Mouse (Mus musculus) spleen, adult 2 months (tissue): ENCODE data around the gene Hes5. TPM values are rescaled to one million over a fixed set of nuclear protein-coding genes. Genes with fewer than 3 reads are reported as not detected.

ENCODE experiments used
- DNase-seq, 2 experiments: peaks; one replicate each; pipeline versions ENCODE4 v3.0.0 to v3.0.0-alpha.2; 2012 to 2021; ENCODE audit warnings: low spot score in 2 of 2, low read depth in 1 of 2
- H3K27ac ChIP-seq: fragments of 200-500 bp; 2 replicates; pipeline ENCODE4 v1.5.1; 2012; ENCODE audit warnings: low read length, inconsistent platforms; ENCODE audit not compliant: insufficient read depth
- H3K27me3 ChIP-seq: fragments of 200-500 bp; 2 replicates; pipeline ENCODE4 v1.6.1; 2012; ENCODE audit warnings: mild to moderate bottlenecking, moderate library complexity, low read length, inconsistent platforms; ENCODE audit not compliant: control insufficient read depth, insufficient read depth
- H3K36me3 ChIP-seq: fragments of 200-500 bp; 2 replicates; pipeline ENCODE4 v1.6.1; 2012; ENCODE audit warnings: mild to moderate bottlenecking, low read length, inconsistent platforms; ENCODE audit not compliant: control insufficient read depth, insufficient read depth
- H3K4me1 ChIP-seq: fragments of 200-500 bp; 2 replicates; pipeline ENCODE4 v1.6.1; 2011; ENCODE audit warnings: inconsistent platforms; ENCODE audit not compliant: control insufficient read depth, insufficient read depth, insufficient read length
- H3K4me3 ChIP-seq: fragments of 200-500 bp; 2 replicates; pipeline ENCODE4 v1.5.1; 2011; ENCODE audit warnings: mild to moderate bottlenecking, inconsistent platforms; ENCODE audit not compliant: insufficient read depth, insufficient read length; ENCODE audit errors: extremely low read depth
- CTCF ChIP-seq: fragments of 200-500 bp; IDR thresholded peaks from 2 replicates; pipeline ENCODE4 v1.5.1; 2011; ENCODE audit warnings: mild to moderate bottlenecking, inconsistent platforms; ENCODE audit not compliant: insufficient read depth, insufficient read length, insufficient replicate concordance; ENCODE audit errors: extremely low read depth
- POLR2A ChIP-seq: fragments of 200-500 bp; IDR thresholded peaks from 2 replicates; pipeline ENCODE4 v1.6.1; 2011; ENCODE audit warnings: low read depth, low read length, inconsistent platforms
- WGBS: fragments of 180-500 bp; shearing (Covaris S2); methylation state at CpG from one replicate; pipeline ENCODE4 v1.1.7; 2018; 5-methylcytosine and 5-hydroxymethylcytosine counted together
- polyA plus RNA-seq: library from polyadenylated mRNA; depleted of rRNA; stranded (reverse); fragments of >200 nt; gene quantifications from 2 replicates; pipeline ENCODE4 v1.2.3, GENCODE M21; 2012

The Hes5 gene
- polyA plus RNA-seq, 1 experiment, result 5.4 TPM

GRCm38 (mm10) chr4:154929088-154929660 is 31.5 kb upstream of the Hes5 start:
- Histone ChIP-seq H3K4me3 (0 out of 2 replicates have a peak overlapping the region, but pooled peaks have one; percentile 12), H3K4me1 (peaks cover 19% of the 10 kb centered on the region; the same call in 1 of the 2 replicates), H3K27ac (peak overlapping the region; percentile 93), H3K36me3 (peaks cover 12% of the 10 kb centered on the region), H3K27me3 (no peaks in the 10 kb centered on the region)
- TF ChIP-seq CTCF (no peak), POLR2A (no peak)
- WGBS, result 32% methylated on average over 12 of the region's 12 CpGs
- DNase-seq, result no peak

GRCm38 (mm10) chr4:154933306-154933907 is 27.3 kb upstream of the Hes5 start:
- no peak overlapping the region for H3K4me3 ChIP-seq
- TF ChIP-seq POLR2A (no peak), CTCF (no peak)
- H3K27me3 ChIP-seq, result no peaks in the 10 kb centered on the region
- peaks cover 22% of the 10 kb centered on the region for H3K4me1 ChIP-seq
- no peak for DNase-seq
- no peaks in the 10 kb centered on the region for H3K36me3 ChIP-seq
- peak overlapping the region; percentile 43 for H3K27ac ChIP-seq
- 84% methylated on average over 13 of the region's 13 CpGs for WGBS

GRCm38 (mm10) chr4:154934800-154935199 is 25.9 kb upstream of the Hes5 start:
- Histone ChIP-seq H3K27me3 (no peaks in the 10 kb centered on the region), H3K27ac (peak overlapping the region; percentile 50), H3K4me3 (no peak overlapping the region), H3K4me1 (peaks cover 10% of the 10 kb centered on the region), H3K36me3 (no peaks in the 10 kb centered on the region)
- WGBS, result 78% methylated on average over 2 of the region's 2 CpGs
- no peak for DNase-seq
- TF ChIP-seq POLR2A (no peak), CTCF (no peak)

GRCm38 (mm10) chr4:154935788-154936187 is 24.9 kb upstream of the Hes5 start:
- DNase-seq, result peak in 1 of 2 experiments; percentile 27
- no peak overlapping the region for H3K4me3 ChIP-seq
- TF ChIP-seq POLR2A (no peak), CTCF (peak; percentile 22; the same call in 1 of the 2 replicates)
- H3K4me1 ChIP-seq, result peaks cover 10% of the 10 kb centered on the region
- H3K27ac ChIP-seq, result peak overlapping the region; percentile 78
- no peaks in the 10 kb centered on the region for H3K36me3 ChIP-seq
- WGBS, result 85% methylated on average over 7 of the region's 7 CpGs
- no peaks in the 10 kb centered on the region for H3K27me3 ChIP-seq

- Histone ChIP-seq H3K36me3 (no peaks in the 10 kb centered on the region), H3K27me3 (no peaks in the 10 kb centered on the region), H3K4me3 (no peak overlapping the region), H3K27ac (peak overlapping the region; percentile 90), H3K4me1 (peaks cover 10% of the 10 kb centered on the region)
- TF ChIP-seq POLR2A, result no peak
- TF ChIP-seq CTCF, result no peak
- WGBS, result 40% methylated on average over 8 of the region's 8 CpGs
- DNase-seq, result peak in 1 of 2 experiments; percentile 64
These were observed 24.0 kb upstream of the Hes5 start for GRCm38 (mm10) chr4:154936542-154937255.

GRCm38 (mm10) chr4:154937746-154938145 is 23.0 kb upstream of the Hes5 start:
- no peak for DNase-seq
- Histone ChIP-seq H3K4me3 (no peak overlapping the region), H3K27ac (peak overlapping the region; percentile 29; the same call in 1 of the 2 replicates), H3K4me1 (peaks cover 10% of the 10 kb centered on the region), H3K36me3 (no peaks in the 10 kb centered on the region), H3K27me3 (no peaks in the 10 kb centered on the region)
- 88% methylated on average over 1 of the region's 1 CpGs for WGBS
- no peak for TF ChIP-seq POLR2A
- no peak for TF ChIP-seq CTCF

- TF ChIP-seq POLR2A, result no peak
- TF ChIP-seq CTCF, result no peak
- 44% methylated on average over 2 of the region's 2 CpGs for WGBS
- Histone ChIP-seq H3K4me3 (no peak overlapping the region), H3K36me3 (no peaks in the 10 kb centered on the region), H3K27me3 (no peaks in the 10 kb centered on the region), H3K27ac (no peak overlapping the region), H3K4me1 (peaks cover 18% of the 10 kb centered on the region)
- no peak for DNase-seq
These were observed 20.6 kb upstream of the Hes5 start for GRCm38 (mm10) chr4:154940156-154940555.
